Mouse (Mus musculus): ENCODE measurements around the gene Rhebl1.

Gene Rhebl1

GRCm38 (mm10) chr15:98914903-98915302 lies 20.6 kb upstream of the Rhebl1 start:
- DNase-seq (ENCODE audit: low read depth, low spot score) = no peak

GRCm38 (mm10) chr15:98904692-98905091 lies 10.4 kb upstream of the Rhebl1 start:
- DNase-seq (ENCODE audit: low read depth, low spot score) = peak; percentile 65

- no peak for DNase-seq (ENCODE audit: low read depth, low spot score)
These were observed 8.3 kb upstream of the Rhebl1 start for GRCm38 (mm10) chr15:98902600-98902999.

GRCm38 (mm10) chr15:98901530-98901929 lies 7.2 kb upstream of the Rhebl1 start:
- DNase-seq (ENCODE audit: low read depth, low spot score) = no peak

GRCm38 (mm10) chr15:98897928-98898800 lies 3.8 kb upstream of the Rhebl1 start, which contains the start of gene Dhh:
TSS of gene Dhh (minus strand) at chr15:98898540.
- no peak for DNase-seq (ENCODE audit: low read depth, low spot score)

GRCm38 (mm10) chr15:98897495-98897894 lies 3.2 kb upstream of the Rhebl1 start:
- no peak for DNase-seq (ENCODE audit: low read depth, low spot score)

- no peak for DNase-seq (ENCODE audit: low read depth, low spot score)
These were observed 1.6 kb upstream of the Rhebl1 start for GRCm38 (mm10) chr15:98895635-98896589.

GRCm38 (mm10) chr15:98894746-98895634 lies 650 bp upstream of the Rhebl1 start:
- DNase-seq (ENCODE audit: low read depth, low spot score) = no peak

GRCm38 (mm10) chr15:98893036-98893435 lies 1.3 kb downstream of the Rhebl1 start:
- DNase-seq (ENCODE audit: low read depth, low spot score) = no peak

GRCm38 (mm10) chr15:98891907-98892606 lies 2.3 kb downstream of the Rhebl1 start:
- peak; percentile 78 for DNase-seq (ENCODE audit: low read depth, low spot score)

- no peak for DNase-seq (ENCODE audit: low read depth, low spot score)
These were observed 3.1 kb downstream of the Rhebl1 start for GRCm38 (mm10) chr15:98891198-98891742.

- DNase-seq (ENCODE audit: low read depth, low spot score) = no peak
These were observed 6.8 kb downstream of the Rhebl1 start for GRCm38 (mm10) chr15:98887526-98887925.

GRCm38 (mm10) chr15:98886667-98887387 lies 7.5 kb downstream of the Rhebl1 start:
- no peak for DNase-seq (ENCODE audit: low read depth, low spot score)

GRCm38 (mm10) chr15:98884106-98884505 lies 10.2 kb downstream of the Rhebl1 start:
- no peak for DNase-seq (ENCODE audit: low read depth, low spot score)

- DNase-seq (ENCODE audit: low read depth, low spot score) = no peak
These were observed 10.7 kb downstream of the Rhebl1 start for GRCm38 (mm10) chr15:98883661-98884060.

GRCm38 (mm10) chr15:98881656-98882008 lies 12.7 kb downstream of the Rhebl1 start:
- no peak for DNase-seq (ENCODE audit: low read depth, low spot score)

GRCm38 (mm10) chr15:98880978-98881655 lies 13.2 kb downstream of the Rhebl1 start:
- DNase-seq (ENCODE audit: low read depth, low spot score) = peak; percentile 97

GRCm38 (mm10) chr15:98877331-98877730 lies 17.0 kb downstream of the Rhebl1 start:
- DNase-seq (ENCODE audit: low read depth, low spot score) = peak; percentile 84

Data from forelimb bud, embryonic 11.5 days (tissue).